Mouse (Mus musculus): ENCODE measurements around the gene Prtg.

Gene Prtg

DNA sequence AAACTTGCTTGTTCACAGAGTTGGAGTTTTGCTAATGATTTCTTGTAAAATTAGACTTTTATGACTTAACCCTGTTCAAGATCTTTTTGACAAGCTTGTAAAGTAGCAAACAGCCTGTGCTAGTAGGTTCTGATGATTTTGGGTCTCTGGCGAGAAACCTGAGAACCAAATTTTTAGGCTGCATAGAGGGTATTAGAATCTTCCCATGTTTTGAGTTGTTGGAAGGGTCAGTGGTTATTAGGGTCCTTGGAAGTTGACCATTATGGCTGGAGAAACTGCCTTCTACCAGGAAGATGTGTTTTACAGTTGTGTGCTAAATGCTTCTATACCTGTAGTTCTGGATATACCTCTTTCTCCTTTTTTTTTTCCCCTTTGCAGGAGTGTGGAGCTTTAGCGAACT lies 2.4 kb downstream of the Prtg start:
- in situ Hi-C loops (cut with MseI, MboI), result no loop called here

DNA sequence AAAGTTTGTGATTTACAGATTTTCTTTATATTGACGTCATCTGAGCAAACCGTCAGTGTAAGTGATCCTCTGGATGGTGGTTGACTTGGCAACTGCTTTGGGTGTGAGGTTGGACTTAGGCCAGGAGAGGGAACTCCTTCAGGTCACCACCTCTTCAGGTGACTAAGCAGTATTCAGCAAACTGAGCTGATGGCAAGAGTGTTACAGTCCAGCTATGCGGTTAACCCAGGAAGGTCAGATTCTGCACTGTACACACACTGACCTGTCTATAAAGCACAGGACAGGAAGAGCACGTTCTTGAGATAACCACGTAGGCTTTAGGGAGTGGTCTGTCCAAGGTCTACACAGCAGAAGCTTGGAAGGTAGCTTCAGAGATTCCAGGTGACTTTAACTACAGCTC lies 3.9 kb downstream of the Prtg start:
- in situ Hi-C loops (cut with MseI, MboI), result no loop called here

DNA sequence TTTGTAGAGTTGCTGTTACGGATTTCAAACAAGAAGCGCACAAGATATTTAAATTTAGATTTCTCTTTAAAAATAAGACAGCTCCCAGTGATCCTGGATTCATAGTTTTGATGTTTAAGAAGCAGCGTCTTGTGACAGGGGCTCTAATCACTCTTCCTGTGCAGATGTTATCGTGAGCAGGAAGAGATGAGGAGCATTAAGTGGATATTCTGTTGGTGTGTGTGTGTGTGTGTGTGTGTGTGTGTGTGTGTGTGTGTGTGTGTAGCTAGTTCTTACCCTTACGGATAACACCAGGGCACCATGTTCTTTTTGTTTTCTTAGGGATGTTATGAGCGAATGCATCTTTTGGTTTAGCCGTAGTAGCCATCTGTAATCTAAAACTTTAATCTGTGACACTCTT lies 5.4 kb downstream of the Prtg start:
- in situ Hi-C loops (cut with MseI, MboI), result no loop called here

DNA sequence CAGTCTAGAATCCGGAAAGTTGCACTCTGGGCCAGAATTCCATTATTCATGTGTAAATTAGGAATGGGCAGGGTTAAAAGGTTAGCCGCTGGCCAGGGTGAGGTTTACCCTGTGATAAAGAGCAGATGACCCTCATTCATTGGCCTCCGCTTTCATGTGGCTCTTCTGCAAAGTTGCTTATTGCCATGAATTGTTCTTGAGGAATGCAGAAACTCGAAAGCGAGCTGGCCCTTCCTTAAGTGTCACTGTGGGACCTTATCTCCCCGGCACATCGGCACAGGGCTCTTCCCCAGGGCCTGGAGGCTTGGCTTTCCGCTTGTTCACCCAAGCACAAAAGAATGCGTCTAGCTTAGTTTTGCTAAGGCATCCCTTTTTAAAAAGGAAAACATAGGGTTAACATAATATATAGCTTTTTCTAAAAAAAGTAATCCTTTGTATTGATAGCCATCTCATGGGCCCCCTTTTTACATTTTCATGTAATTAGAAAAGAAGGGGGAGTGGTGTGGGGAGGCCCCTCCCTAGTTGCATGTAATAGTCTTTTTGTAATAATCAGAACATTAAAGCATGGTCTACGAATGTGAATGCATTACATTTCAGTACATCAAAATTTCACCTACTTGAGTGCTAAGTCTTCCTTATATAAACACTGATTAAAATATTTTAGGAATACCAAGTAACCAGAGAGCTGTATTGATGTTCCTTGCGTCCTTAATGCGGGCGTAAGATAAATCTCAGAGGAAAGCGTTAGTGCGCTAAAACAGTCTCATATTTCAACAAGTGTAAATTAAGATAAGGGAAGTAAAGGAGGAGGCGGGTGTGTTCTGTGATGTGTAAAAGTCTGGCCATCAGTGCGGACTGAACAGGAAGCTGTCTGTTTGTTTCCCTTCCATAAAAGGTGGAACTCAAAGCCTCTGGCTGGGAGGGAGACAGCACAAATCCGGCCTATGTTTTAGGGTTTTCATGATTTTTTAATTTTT lies 6.2 kb downstream of the Prtg start:
- in situ Hi-C loops (cut with MseI, MboI), result no loop called here

DNA sequence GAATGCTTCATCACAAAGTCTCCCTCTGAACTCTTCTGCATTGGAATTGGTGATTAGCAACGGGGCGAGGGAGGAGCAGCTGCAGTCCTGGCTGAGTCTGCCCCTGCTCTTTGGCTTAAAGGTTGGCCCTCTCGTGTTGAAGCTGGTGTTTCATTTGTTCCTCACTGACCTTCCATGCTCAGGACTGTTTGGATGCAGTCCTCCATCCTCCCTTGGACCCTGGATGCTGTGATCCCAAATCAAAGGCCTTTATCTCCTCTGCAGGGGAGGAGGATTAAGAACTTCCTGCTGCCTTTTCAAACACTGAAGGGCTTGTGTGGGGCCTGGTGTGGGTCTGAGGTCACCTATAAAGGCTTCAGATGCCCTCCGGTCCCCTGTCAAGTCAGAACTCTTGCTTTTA lies 18.8 kb downstream of the Prtg start:
- in situ Hi-C loops (cut with MseI, MboI), result no loop called here

DNA sequence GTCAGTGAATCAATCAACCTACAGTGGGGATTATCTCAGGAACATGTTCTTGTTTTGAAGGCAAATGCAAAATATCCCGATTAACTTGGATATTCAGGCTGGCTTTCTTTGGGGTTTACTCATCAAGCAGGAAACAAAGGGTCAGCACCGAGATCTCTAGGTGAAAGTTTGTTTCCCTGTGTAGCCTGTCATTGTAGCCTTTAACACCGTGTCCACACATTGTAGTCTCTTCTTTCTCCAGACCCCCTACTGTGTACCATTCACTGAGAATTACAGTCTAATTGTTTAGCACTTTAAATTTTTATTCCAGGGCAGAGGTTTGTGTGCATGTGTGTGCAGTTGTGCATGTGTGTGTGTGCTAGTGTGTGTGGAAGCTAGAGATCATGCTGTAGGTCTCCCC lies 19.3 kb downstream of the Prtg start:
- in situ Hi-C loops (cut with MseI, MboI), result no loop called here

DNA sequence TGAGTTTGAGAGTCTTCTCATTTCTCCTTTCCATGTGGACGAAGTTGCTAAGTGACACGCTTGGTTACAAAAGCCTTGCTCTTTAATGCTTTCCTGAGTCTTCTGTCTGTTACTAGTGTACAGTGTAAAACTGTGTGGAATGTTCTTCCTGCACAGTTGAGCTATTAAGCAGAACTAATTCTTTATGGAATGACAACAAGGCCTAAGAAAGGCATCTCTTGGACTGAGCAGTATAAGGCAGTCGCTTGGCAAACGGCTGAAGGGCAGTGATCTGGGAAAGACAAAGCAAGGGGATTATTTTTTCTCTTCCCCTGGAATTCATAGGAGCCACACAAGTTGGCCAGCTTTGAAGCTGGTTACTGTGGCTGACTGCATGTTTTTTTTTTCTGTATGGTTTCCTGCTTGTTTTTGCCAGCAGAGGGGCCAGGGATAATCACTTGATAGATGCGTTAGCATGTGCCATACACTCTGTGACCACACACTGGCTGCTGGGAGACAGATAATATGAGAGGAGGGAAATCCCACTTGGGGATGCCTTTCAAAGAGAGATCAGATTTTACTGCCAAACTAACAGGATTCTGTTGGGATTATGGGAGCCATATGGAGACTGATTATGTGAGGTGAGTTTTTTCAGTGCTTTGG lies 22.1 kb downstream of the Prtg start:
- in situ Hi-C loops (cut with MseI, MboI), result no loop called here

DNA sequence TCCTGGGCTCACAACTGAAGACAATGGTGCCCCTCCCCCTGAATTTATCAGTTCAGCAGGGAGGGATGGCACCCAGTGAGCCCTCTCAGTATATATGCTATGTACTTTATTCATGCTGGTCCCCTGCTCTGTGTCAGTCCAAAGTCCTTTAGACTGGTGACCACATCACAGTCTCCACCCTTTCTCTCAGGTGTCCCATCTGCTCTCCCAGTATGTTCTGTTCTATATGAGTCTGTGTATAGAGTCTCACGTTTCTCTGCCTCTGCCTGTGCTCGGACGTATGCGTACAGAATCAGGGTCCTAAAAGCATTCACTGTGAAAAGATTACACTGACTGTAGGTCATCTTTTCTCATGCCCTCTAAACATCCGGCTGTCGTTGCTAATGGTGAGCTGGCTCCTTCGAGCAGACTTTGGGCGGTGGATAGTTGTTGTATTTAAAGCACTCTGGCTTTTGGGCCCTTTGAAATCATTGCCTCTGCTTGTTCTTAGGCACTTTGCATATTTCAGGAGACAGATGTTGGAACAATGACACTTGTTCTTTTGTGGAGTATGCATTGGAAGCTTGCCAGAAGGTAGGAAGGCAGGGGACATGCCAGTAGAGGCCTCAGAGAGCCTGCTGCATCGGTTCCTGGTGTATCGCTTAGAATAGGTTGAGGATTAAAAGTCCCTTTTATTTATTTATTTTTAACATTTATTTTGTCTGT lies 27.5 kb downstream of the Prtg start:
- in situ Hi-C loops (cut with MseI, MboI), result no loop called here

DNA sequence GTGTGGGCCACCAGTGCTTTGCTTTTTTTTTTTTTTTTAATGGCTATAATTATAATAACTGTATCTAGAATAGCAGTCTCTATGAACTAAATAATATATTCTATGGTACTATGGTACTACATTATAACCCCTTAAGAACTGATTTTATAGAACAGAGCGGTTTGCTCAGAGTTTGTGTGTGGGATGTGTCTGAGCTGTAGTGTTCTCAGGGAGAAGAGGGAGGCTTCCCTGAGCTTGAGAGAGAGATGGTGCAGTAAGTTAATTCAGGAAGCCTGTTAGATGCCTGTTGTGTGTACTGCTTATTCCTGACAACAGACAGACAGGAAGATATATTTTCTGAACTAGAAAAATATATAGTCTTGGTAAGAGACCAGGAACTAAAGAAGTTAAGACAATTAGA lies 28.3 kb downstream of the Prtg start:
- in situ Hi-C loops (cut with MseI, MboI), result no loop called here

DNA sequence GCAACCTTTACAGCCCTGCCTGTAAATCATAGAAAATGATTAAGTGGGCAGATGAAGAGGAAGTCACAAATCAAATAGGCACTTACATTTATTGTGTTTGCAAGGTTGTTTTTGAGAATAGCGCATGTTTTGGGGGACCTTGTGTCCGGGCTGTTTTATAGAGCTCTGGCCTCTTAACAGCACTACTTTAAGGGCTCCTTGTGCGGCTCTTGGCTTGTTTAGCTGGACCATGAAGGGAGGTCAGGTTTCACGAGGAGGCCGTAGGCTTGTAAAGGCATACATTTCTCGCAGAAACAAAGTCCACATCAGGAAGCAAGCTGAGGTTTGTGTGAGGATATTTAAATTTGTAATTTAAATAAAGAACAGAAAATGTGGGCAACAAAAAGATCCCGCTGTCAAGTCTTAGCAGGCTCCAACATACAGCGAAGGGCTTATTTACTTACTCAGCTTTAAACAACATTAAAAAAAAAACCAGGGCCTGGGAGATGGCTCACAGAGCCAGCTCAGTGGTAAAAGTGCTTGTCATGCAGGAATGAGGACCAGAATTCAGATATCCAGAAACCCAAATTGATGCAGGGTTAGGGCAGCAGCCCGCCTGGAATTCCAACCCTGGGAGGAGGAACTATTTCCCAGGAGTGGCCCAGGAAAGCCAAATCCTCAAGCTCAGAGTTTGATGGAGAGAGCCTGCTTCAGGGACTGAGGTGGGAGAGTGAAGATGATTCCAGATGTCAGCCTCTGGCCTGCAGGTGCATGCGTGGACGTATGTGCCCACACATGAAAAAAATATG lies 30.2 kb downstream of the Prtg start:
- in situ Hi-C loops (cut with MseI, MboI), result no loop called here

DNA sequence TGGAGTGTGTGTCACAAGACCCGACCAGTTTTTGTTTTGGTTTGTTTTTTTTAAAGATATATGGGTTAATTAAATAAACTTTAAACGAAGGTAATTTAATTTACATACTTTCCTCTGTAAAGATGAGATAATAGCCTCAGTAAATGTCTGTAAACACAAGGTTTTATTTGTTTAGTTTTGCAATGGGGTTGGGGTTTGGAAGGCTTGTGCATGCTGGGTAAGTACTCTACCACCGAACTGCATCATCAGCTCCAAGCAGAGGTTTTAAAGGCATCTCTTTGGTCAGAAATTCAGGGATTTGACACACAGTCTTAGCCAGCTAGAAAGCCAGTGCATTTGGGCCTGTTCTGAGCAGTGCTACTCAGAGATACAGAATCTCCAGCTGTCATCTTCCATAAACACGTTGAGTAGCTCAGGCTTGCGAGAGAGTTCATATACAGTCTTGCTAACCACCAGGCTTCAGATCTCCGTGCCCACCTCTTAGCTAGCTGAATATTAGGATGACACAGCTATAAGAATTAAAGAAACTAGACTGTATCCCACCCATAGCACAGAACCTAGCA lies 31.0 kb downstream of the Prtg start:
- in situ Hi-C loops (cut with MseI, MboI), result no loop called here

DNA sequence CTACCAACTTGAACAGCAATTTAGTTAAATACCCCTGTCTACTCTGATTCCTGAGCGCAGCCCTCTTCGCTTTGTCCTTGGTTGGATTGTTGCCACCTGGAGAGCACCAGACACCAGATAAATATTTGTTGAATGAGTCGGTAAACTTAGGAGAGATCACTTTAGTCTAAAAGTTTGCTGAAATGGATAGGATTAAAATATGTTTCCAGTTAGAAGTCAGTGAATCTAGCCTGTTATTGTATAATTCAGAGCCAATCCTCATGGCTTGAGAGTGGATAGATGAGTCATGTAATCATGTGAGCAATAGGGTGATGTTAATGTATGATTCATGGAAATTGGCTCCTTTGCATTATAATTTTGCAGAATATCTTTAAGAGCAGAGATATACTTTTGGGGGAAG lies 31.6 kb downstream of the Prtg start:
- in situ Hi-C loops (cut with MseI, MboI), result no loop called here

DNA sequence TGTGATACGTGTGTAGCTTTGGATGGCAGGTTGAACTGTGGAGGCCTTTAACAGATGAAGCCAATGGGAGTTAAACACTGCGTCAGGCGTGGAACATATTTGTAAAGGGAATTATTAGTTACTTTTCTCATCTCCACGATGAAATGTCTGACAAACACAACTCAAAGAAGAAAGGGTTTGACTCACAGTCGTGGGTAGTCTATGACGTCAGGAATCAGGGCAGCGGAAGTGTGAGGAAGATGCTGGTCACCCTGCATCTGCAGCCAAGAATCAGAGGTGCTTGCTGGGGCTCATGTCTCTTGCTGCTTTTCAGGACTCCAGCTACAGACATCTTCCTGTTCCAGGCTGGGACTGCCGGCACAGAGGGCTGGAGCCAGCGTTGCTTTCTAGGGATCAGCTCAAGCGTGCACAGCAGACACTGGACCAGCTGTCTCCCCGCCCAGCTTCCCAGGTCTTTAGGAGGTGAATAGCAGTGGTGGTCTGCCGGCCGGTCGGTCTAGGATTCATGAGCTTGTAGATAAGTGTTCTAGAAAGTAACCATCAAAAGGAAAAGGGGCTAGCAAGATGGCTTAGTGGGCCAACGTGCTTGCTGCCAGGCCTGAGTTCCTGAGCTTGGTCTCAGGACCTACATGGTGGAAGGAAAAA lies 32.8 kb downstream of the Prtg start:
- in situ Hi-C loops (cut with MseI, MboI), result no loop called here

DNA sequence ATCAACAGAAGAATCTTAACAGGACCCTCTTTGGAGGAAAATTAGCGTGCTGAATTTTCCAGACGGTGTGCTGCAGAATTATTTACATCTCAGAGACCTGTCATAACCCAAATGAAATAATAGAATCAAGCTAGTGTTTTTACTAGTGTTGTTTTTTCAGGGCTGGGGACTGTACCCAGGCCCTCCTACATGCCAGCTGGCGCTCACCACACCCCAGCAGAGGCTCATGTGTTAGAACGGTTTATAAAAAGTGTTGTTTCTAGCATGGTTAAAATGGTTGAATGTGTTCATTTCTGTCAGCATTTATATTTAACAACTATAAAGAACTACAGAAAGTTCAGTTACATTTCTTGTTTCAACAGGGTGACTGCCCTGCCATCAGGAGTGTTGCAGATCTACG lies 37.8 kb downstream of the Prtg start:
- in situ Hi-C loops (cut with MseI, MboI), result no loop called here

DNA sequence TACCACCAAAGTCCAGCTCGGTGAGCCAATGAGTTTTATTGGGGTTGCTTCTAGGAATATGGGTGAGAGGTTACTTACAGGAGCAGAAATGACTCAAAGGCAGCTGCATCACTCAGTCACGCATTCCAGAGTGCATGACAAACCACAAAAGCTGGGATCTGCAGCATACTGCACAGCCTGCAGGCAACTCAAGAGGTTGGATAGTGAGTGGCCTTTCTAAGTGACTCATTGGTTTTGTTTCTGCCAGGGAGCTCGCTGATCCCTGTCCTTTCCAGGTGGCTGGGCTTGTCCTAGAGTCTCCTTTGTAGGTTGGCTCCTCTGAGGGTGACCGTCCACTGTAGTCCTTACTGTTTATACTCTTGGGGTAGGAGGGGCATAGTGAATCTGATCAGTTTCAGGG lies 39.5 kb downstream of the Prtg start:
- in situ Hi-C loops (cut with MseI, MboI), result no loop called here

DNA sequence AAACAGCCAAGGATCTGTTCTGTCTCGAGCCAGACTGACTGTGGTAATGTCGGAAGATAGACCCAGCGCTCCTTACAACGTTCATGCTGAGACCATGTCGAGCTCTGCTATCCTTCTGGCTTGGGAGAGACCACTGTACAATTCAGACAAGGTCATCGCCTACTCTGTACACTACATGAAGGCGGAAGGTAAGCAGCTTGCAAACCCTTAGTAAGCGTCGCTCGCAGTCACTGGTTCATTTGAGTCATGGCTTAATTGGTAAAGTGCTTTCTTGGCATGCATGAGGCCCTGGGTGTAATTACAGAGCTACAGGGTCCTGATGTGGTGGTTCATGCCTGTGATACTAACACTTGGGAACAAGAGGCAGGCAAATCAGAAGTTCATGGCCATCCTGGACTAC lies 44.9 kb downstream of the Prtg start:
- in situ Hi-C loops (cut with MseI, MboI), result no loop called here

DNA sequence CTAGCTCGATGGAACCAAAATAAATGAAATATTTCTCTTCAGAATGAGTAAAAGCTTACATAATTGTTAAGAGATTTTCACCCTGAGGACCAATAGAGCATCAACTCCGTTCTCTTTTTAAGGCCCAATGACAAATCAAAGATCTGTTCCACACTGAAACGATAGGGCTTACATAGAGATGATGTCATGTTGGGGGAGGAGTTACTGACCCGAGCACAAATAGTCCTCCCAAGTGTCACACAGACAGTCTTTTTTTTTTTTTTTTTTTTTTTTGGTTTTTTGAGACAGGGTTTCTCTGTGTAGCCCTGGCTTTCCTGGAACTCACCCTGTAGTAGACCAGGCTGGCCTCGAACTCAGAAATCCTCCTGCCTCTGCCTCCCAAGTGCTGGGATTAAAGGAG lies 45.3 kb downstream of the Prtg start:
- in situ Hi-C loops (cut with MseI, MboI), result no loop called here

DNA sequence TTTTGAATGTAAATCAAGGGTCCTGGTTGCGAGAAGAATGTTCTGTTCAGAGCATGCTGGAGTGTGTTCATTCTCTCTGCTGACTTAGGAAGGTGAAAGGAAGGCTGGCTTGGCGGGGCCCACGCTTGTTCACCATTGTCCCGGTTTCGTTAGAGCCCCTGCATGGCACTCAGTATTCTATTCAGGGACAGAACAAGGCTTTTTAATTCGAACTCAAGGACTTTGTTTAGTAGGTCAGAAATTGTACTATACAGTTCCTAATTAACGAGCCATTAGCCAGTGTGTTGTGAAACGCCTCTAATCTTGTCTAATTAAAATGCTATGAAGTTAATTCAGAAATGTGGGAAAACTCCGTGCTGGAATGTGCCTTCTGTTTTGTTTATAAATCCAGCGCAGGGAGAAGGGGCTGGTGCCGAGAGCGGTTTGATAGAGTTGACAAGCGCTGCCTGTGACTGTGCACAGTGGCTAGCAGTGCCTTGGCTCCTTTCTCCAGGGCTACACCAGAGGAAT lies 47.1 kb downstream of the Prtg start:
- in situ Hi-C loops (cut with MseI, MboI), result no loop called here

DNA sequence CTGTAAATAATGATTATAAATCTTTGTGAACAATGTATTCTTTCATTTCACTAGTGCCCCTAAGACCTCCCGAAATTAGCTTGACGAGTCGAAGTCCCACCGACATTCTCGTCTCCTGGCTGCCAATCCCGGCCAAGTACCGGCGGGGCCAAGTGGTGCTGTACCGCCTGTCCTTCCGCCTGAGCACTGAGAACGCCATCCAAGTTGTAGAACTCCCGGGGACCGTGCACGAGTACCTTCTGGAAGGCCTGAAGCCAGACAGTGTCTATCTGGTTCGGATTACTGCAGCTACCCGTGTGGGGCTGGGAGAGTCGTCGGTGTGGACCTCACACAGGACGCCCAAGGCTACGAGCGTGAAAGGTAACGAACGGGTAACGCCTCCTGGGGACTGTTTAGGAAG lies 50.0 kb downstream of the Prtg start:
- in situ Hi-C loops (cut with MseI, MboI), result no loop called here

DNA sequence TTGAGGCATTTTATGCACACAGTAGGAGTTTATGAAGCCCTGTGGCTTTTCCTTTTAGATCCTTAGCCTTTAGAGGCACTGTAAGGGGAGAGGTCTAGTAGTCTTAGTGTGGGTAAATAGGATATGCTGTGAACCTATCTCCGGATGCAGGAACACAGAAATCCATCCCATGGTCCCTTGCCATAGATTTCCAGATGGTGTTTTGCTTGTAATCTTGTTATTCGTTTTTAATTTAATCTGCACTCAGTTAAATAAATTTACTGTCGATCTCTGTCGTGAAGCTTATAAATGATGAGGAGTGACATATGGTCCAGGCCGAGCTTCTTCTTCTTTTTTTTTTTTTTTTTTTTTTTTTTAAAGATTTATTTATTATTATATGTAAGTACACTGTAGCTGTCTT lies 54.1 kb downstream of the Prtg start:
- in situ Hi-C loops (cut with MseI, MboI), result no loop called here

DNA sequence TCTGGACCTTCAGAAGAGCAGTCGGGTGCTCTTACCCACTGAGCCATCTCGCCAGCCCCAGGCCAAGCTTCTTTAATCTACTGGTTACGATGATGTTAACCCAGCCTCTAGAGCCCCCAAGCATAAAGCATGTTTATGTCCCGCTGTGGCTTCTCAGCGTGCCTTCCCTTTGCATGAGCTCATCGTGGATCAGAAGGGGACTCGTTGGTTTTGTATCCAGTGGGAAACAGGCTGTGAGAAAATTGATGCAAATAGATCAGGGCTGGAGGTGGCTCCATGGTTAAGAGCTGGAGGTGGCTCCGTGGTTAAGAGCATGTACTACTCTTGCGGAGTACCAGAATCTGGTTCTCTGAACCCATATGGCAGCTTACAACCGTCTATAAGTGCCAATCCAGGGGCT lies 54.6 kb downstream of the Prtg start:
- in situ Hi-C loops (cut with MseI, MboI), result no loop called here
